ENCODE assay signal across 10 mouse cellular contexts in the genomic region with DNA sequence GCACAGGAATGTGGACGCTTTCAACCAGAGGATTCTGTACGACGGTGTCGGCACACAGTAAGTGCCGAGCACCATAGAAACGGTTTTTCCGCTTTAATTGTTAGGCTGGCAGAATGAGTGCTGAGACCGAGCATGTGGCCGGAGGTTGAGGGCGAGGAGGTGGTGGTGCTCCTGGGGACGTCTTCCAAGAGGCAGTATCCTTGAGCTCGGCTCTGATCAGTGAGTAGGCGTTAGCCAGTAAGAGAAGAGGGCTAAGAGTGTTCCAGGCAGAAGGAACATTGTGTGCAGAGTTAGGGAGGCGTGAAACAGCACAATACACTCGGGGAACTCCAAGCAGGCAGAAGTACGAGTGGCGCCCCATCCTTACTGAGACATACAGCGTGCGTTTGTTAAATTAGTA.
DNase-seq lines count a peak whose midpoint lies in the region; ATAC-seq lines count a peak whose summit lies in the region.
"Had no signal": no experiment of that assay in that cellular context is flagged by ENCODE, and none has a peak within 500 bp of the region (broad histone marks: within the 10 kb centered on the region; RNA-seq: fewer than 3 reads in every experiment).

No protein-coding gene starts in this region.

- peak; percentile 54 to 55 for DNase-seq in cerebellum, adult 18-20 months
- peak; percentile 92 for DNase-seq in right cerebral cortex, adult 18-20 months
- DNase-seq in right cerebral cortex, postnatal 14 days: no peak
- peak; percentile 75 to 84 for DNase-seq in layer of hippocampus, adult 8-10 months (ENCODE audit: low spot score in 2 of 2)
- DNase-seq in telencephalon, adult 2 months (ENCODE audit: low read depth, low spot score): peak; percentile 95
- no peak for DNase-seq in c-Kit-positive CD71-positive TER-119-positive erythroid progenitor cells, embryonic 14.5 days (ENCODE audit: low spot score)
- DNase-seq in adipocyte (ENCODE audit: low spot score): no peak
- DNase-seq: forebrain, postnatal 0 days had no signal

- ATAC-seq in cerebellum, adult (ENCODE audit: insufficient number of reproducible peaks, low FRiP score, low TSS enrichment): no peak
- ATAC-seq: forebrain, postnatal 0 days; intestine, postnatal 0 days had no signal

Comparison
In these comparisons a context has a peak if more than half of its experiments do, and no peak if none do; other contexts are left out.
1. DNase-seq: peak in cerebellum, adult 18-20 months (2 of 2), right cerebral cortex, adult 18-20 months (single experiment), layer of hippocampus, adult 8-10 months (2 of 2) and telencephalon, adult 2 months (single experiment); none in right cerebral cortex, postnatal 14 days (single experiment), c-Kit-positive CD71-positive TER-119-positive erythroid progenitor cells, embryonic 14.5 days (single experiment) and adipocyte (single experiment).